Mouse (Mus musculus) urinary bladder, postnatal 4 days (tissue): Measurements from ENCODE around the gene Zc3h4.

Experiments
- DNase-seq, 2 experiments: peaks; one replicate each; pipeline ENCODE4 v3.0.0; 2021 to 2022; ENCODE audit warnings: low spot score in 2 of 2

Zc3h4 gene

GRCm38 (mm10) chr7:16433352-16433971 is 32.8 kb downstream of the Zc3h4 start:
- no peak for DNase-seq

GRCm38 (mm10) chr7:16435088-16435487 is 34.4 kb downstream of the Zc3h4 start:
- no peak for DNase-seq

GRCm38 (mm10) chr7:16441241-16441640 is 40.5 kb downstream of the Zc3h4 start:
- no peak for DNase-seq

GRCm38 (mm10) chr7:16451656-16452055 is 50.9 kb downstream of the Zc3h4 start:
- DNase-seq: no peak

GRCm38 (mm10) chr7:16452587-16453073 is 51.9 kb downstream of the Zc3h4 start, which contains the start of gene Tmem160:
Gene Tmem160, plus strand, starts transcription at chr7:16452779.
- peak; percentile 83 to 84 for DNase-seq

GRCm38 (mm10) chr7:16453118-16453711 is 52.5 kb downstream of the Zc3h4 start:
- DNase-seq: no peak

- no peak for DNase-seq
These were observed 54.3 kb downstream of the Zc3h4 start for GRCm38 (mm10) chr7:16455016-16455415.

- DNase-seq: no peak
These were observed 55.6 kb downstream of the Zc3h4 start for GRCm38 (mm10) chr7:16456289-16456688.

GRCm38 (mm10) chr7:16460566-16460965 is 59.9 kb downstream of the Zc3h4 start:
- no peak for DNase-seq

- DNase-seq: no peak
These were observed 60.4 kb downstream of the Zc3h4 start for GRCm38 (mm10) chr7:16461151-16461550.

- no peak for DNase-seq
These were observed 61.0 kb downstream of the Zc3h4 start for GRCm38 (mm10) chr7:16461705-16462104.

- DNase-seq: peak; percentile 61 to 85
These were observed 62.5 kb downstream of the Zc3h4 start for GRCm38 (mm10) chr7:16463214-16463613.

- DNase-seq: peak; percentile 49 to 82
These were observed 64.5 kb downstream of the Zc3h4 start for GRCm38 (mm10) chr7:16465160-16465559.

- no peak for DNase-seq
These were observed 64.9 kb downstream of the Zc3h4 start for GRCm38 (mm10) chr7:16465568-16465967.

GRCm38 (mm10) chr7:16466565-16466964 is 65.9 kb downstream of the Zc3h4 start:
- DNase-seq: no peak

GRCm38 (mm10) chr7:16468115-16468514 is 67.4 kb downstream of the Zc3h4 start:
- DNase-seq: no peak

- DNase-seq: no peak
These were observed 70.8 kb downstream of the Zc3h4 start for GRCm38 (mm10) chr7:16471549-16471948.

GRCm38 (mm10) chr7:16472116-16472709 is 71.5 kb downstream of the Zc3h4 start:
- DNase-seq: no peak

GRCm38 (mm10) chr7:16473847-16474246 is 73.1 kb downstream of the Zc3h4 start:
- DNase-seq: no peak

GRCm38 (mm10) chr7:16474445-16474844 is 73.7 kb downstream of the Zc3h4 start:
- DNase-seq: no peak

- DNase-seq: no peak
These were observed 74.6 kb downstream of the Zc3h4 start for GRCm38 (mm10) chr7:16475321-16475720.

- no peak for DNase-seq
These were observed 75.3 kb downstream of the Zc3h4 start for GRCm38 (mm10) chr7:16475764-16476599.
